Mouse (Mus musculus): ENCODE data around the gene Fosl1. TPM values are rescaled to one million over a fixed set of nuclear protein-coding genes. Genes with fewer than 3 reads are reported as not detected.

Fosl1 gene
- polyA plus RNA-seq, 1 experiment from 2014 or later, result not detected

GRCm38 (mm10) chr19:5444371-5444908, 2.9 kb upstream of the Fosl1 start:
- no peak overlapping the region for H3K4me2 ChIP-seq
- H3K9ac ChIP-seq, result no peak overlapping the region
- H3K4me3 ChIP-seq (replicated peaks), result no peak overlapping the region
- ATAC-seq (ENCODE audit: low read depth), result no peak
- peaks cover 59% of the 10 kb centered on the region for H3K27me3 ChIP-seq
- H3K4me1 ChIP-seq (replicated peaks), result peaks cover 22% of the 10 kb centered on the region
- H3K9me3 ChIP-seq (replicated peaks), result peaks cover 5% of the 10 kb centered on the region
- no peak for DNase-seq
- H3K36me3 ChIP-seq, result no peaks in the 10 kb centered on the region
- H3K27ac ChIP-seq, result no peak overlapping the region
- WGBS (ENCODE audit: insufficient replicate concordance), result 57% methylated on average over 9 of the region's 9 CpGs

- H3K9ac ChIP-seq, result no peak overlapping the region
- peaks cover 64% of the 10 kb centered on the region for H3K27me3 ChIP-seq
- peaks cover 5% of the 10 kb centered on the region for H3K9me3 ChIP-seq (replicated peaks)
- WGBS (ENCODE audit: insufficient replicate concordance), result 40% methylated on average over 7 of the region's 7 CpGs
- no peaks in the 10 kb centered on the region for H3K36me3 ChIP-seq
- no peak overlapping the region for H3K4me2 ChIP-seq
- no peak for DNase-seq
- peaks cover 22% of the 10 kb centered on the region for H3K4me1 ChIP-seq (replicated peaks)
- no peak overlapping the region for H3K4me3 ChIP-seq (replicated peaks)
- no peak for ATAC-seq (ENCODE audit: low read depth)
- H3K27ac ChIP-seq, result no peak overlapping the region
Measured at GRCm38 (mm10) chr19:5444954-5445353, 2.4 kb upstream of the Fosl1 start.

GRCm38 (mm10) chr19:5445747-5446146, 1.6 kb upstream of the Fosl1 start:
- Histone ChIP-seq H3K9ac (no peak overlapping the region), H3K4me2 (no peak overlapping the region), H3K9me3 (replicated peaks) (no peaks in the 10 kb centered on the region), H3K27me3 (peaks cover 71% of the 10 kb centered on the region), H3K4me1 (replicated peaks) (peaks cover 22% of the 10 kb centered on the region), H3K4me3 (replicated peaks) (no peak overlapping the region), H3K27ac (no peak overlapping the region), H3K36me3 (no peaks in the 10 kb centered on the region)
- DNase-seq (no peak), ATAC-seq (ENCODE audit: low read depth) (no peak)
- 80% methylated on average over 5 of the region's 5 CpGs for WGBS (ENCODE audit: insufficient replicate concordance)

GRCm38 (mm10) chr19:5448354-5449150, 1.2 kb downstream of the Fosl1 start:
- WGBS (ENCODE audit: insufficient replicate concordance), result 6% methylated on average over 36 of the region's 36 CpGs
- no peaks in the 10 kb centered on the region for H3K36me3 ChIP-seq
- peaks cover 71% of the 10 kb centered on the region for H3K27me3 ChIP-seq
- H3K9me3 ChIP-seq (replicated peaks), result no peaks in the 10 kb centered on the region
- DNase-seq (peak; percentile 65), ATAC-seq (ENCODE audit: low read depth) (peak; percentile 73)
- H3K4me3 ChIP-seq (replicated peaks), result peak overlapping the region; percentile 64
- H3K9ac ChIP-seq, result peak overlapping the region; percentile 49; the same call in 1 of the 2 replicates
- H3K4me2 ChIP-seq, result peak overlapping the region; percentile 87
- H3K4me1 ChIP-seq (replicated peaks), result peaks cover 22% of the 10 kb centered on the region
- H3K27ac ChIP-seq, result no peak overlapping the region

DNA sequence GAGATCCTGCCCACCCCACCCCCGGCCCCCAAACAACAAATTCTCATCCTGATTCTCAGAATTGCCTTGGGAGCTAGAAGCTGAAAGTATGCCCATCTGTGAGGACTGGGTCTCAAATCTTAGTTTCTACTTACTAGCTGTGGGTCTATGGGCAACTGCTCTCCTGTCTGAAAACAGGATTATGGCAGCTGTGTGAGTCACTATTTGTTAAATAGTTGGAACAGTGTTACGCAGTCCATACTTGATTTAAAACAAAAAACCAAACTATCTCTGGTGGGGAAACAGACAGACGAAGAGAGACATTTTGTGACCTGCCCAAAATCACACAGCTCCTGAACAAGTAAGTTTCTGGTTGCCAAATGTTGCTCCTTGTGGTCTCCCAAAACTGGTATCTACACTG, 2.3 kb downstream of the Fosl1 start:
- WGBS (ENCODE audit: insufficient replicate concordance), result 68% methylated on average over 3 of the region's 3 CpGs
- DNase-seq, result no peak
- Histone ChIP-seq H3K36me3 (0 out of 2 replicates have a peak, but pooled peaks cover 2% of the 10 kb centered on the region), H3K4me3 (replicated peaks) (no peak overlapping the region), H3K9me3 (replicated peaks) (no peaks in the 10 kb centered on the region), H3K27ac (no peak overlapping the region), H3K4me2 (no peak overlapping the region), H3K27me3 (peaks cover 60% of the 10 kb centered on the region), H3K4me1 (replicated peaks) (peaks cover 24% of the 10 kb centered on the region), H3K9ac (no peak overlapping the region)
- no peak for ATAC-seq (ENCODE audit: low read depth)

- no peak overlapping the region for H3K4me2 ChIP-seq
- WGBS (ENCODE audit: insufficient replicate concordance), result 60% methylated on average over 6 of the region's 6 CpGs
- ATAC-seq (ENCODE audit: low read depth) (no peak), DNase-seq (no peak)
- peaks cover 45% of the 10 kb centered on the region for H3K4me1 ChIP-seq (replicated peaks)
- H3K27ac ChIP-seq, result no peak overlapping the region
- H3K36me3 ChIP-seq, result 0 out of 2 replicates have a peak, but pooled peaks cover 2% of the 10 kb centered on the region
- no peak overlapping the region for H3K9ac ChIP-seq
- peaks cover 46% of the 10 kb centered on the region for H3K27me3 ChIP-seq
- no peak overlapping the region for H3K4me3 ChIP-seq (replicated peaks)
- no peaks in the 10 kb centered on the region for H3K9me3 ChIP-seq (replicated peaks)
Measured at GRCm38 (mm10) chr19:5451766-5452165, 4.4 kb downstream of the Fosl1 start.

- H3K4me3 ChIP-seq (replicated peaks), result no peak overlapping the region
- ATAC-seq (ENCODE audit: low read depth) (no peak), DNase-seq (no peak)
- 69% methylated on average over 12 of the region's 12 CpGs for WGBS (ENCODE audit: insufficient replicate concordance)
- no peak overlapping the region for H3K27ac ChIP-seq
- no peaks in the 10 kb centered on the region for H3K9me3 ChIP-seq (replicated peaks)
- peaks cover 49% of the 10 kb centered on the region for H3K4me1 ChIP-seq (replicated peaks)
- 0 out of 2 replicates have a peak, but pooled peaks cover 2% of the 10 kb centered on the region for H3K36me3 ChIP-seq
- H3K9ac ChIP-seq, result no peak overlapping the region
- peaks cover 13% of the 10 kb centered on the region for H3K27me3 ChIP-seq
- peak overlapping the region; percentile 99 for H3K4me2 ChIP-seq
Measured at GRCm38 (mm10) chr19:5455037-5455436, 7.7 kb downstream of the Fosl1 start.

DNA sequence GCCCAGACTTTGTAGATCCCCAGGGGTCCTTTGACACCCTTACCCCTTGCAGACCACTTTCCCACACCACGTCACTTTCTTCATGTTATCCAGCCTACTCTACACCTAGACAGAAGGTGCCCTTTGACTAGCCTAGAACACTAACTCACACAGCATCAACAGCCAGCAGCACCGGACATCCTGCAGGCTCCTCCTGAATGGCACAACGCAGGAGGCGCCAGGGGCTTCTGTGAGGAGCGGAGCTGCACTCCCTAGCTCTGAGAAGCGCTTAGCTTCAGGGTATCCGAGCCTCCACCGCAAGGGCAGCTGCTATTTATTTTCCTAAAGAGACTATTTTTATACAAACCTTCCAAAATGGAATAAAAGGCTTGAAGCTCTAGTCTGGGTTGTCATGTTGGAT, 8.2 kb downstream of the Fosl1 start:
- H3K27ac ChIP-seq, result no peak overlapping the region
- peaks cover 8% of the 10 kb centered on the region for H3K27me3 ChIP-seq
- ATAC-seq (ENCODE audit: low read depth), result no peak
- 59% methylated on average over 8 of the region's 8 CpGs for WGBS (ENCODE audit: insufficient replicate concordance)
- DNase-seq, result no peak
- H3K9me3 ChIP-seq (replicated peaks), result no peaks in the 10 kb centered on the region
- H3K4me3 ChIP-seq (replicated peaks), result peak overlapping the region; percentile 72; the same call in 1 of the 2 replicates
- peak overlapping the region; percentile 79 for H3K9ac ChIP-seq
- 0 out of 2 replicates have a peak, but pooled peaks cover 2% of the 10 kb centered on the region for H3K36me3 ChIP-seq
- H3K4me2 ChIP-seq, result peak overlapping the region; percentile 99
- H3K4me1 ChIP-seq (replicated peaks), result peaks cover 52% of the 10 kb centered on the region

- Histone ChIP-seq H3K9me3 (replicated peaks) (no peaks in the 10 kb centered on the region), H3K4me2 (peak overlapping the region; percentile 99), H3K27me3 (0 out of 2 replicates have a peak, but pooled peaks cover 6% of the 10 kb centered on the region), H3K4me1 (replicated peaks) (peaks cover 59% of the 10 kb centered on the region), H3K9ac (peak overlapping the region; percentile 79), H3K27ac (peak overlapping the region; percentile 77), H3K36me3 (0 out of 2 replicates have a peak, but pooled peaks cover 2% of the 10 kb centered on the region), H3K4me3 (replicated peaks) (peak overlapping the region; percentile 72)
- DNase-seq (no peak), ATAC-seq (ENCODE audit: low read depth) (no peak)
- WGBS (ENCODE audit: insufficient replicate concordance), result 3% methylated on average over 26 of the region's 26 CpGs
Measured at GRCm38 (mm10) chr19:5456241-5456921, 9.0 kb downstream of the Fosl1 start.

DNA sequence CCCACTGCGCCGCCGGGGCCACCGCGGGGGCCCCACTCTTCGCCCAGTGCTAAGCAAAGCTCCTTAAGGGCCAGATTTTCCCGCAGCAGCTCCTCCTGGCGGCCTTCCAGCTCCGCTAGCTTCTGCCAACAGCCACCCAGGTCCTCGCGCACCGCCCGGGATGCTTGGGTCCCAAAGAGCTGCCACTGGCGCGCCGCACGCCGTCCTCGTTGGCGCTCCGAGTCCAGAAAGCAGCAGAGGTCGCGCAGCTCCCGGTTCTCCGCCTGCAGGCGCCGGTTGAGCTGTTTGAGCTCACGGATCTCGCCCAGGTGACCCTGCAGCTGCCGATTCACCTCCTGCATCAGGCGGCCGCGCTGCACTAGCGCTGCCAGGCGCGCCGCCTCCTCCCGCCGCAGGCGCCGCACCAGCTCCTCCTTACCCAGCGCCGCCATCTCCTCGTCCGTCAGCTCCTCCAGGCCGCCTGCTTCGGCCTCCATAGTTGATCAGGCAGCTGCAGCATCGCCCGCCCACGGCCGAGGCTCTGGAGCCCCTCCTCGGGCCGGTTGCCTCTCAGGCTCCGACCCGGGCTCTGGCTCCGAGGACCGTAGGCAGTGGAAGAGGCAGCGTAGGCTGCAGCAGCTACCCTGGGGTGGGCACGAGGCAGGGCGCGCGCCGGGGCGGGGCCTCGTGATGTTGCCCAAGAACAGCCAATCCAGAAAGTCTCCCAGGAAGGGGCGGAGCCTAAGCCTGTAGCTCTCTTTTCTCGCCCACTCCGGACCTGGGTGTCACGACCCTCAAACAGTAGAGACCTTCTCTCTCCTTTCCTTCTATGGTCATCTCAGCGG, 9.8 kb downstream of the Fosl1 start:
- Histone ChIP-seq H3K9ac (peak overlapping the region; percentile 79), H3K4me3 (replicated peaks) (peak overlapping the region; percentile 72), H3K27me3 (0 out of 2 replicates have a peak, but pooled peaks cover 6% of the 10 kb centered on the region), H3K9me3 (replicated peaks) (no peaks in the 10 kb centered on the region), H3K4me1 (replicated peaks) (peaks cover 63% of the 10 kb centered on the region), H3K36me3 (0 out of 2 replicates have a peak, but pooled peaks cover 2% of the 10 kb centered on the region), H3K4me2 (peak overlapping the region; percentile 99), H3K27ac (peak overlapping the region; percentile 77)
- under 1% methylated on average over 70 of the region's 70 CpGs for WGBS (ENCODE audit: insufficient replicate concordance)
- DNase-seq (peak; percentile 88), ATAC-seq (ENCODE audit: low read depth) (peak; percentile 88)
